Mouse (Mus musculus) MEL (cell line): ENCODE results near the gene Foxq1.

Source experiments
- CTCF ChIP-seq, 3 experiments: IDR thresholded peaks in 2 of 3; conservative IDR thresholded peaks in 1 of 3; 2 replicates each; pipeline ENCODE4 v1.5.1; 2011 to 2012; ENCODE audit warnings: low read length in 3 of 3, low read depth in 2 of 3, mild to moderate bottlenecking in 2 of 3, improper control_type of control experiment in 1 of 3, inconsistent platforms in 1 of 3, mixed read lengths in 1 of 3, moderate library complexity in 1 of 3; ENCODE audit not compliant: control insufficient read depth in 1 of 3, insufficient read depth in 1 of 3, poor library complexity in 1 of 3, severe bottlenecking in 1 of 3
- EP300 ChIP-seq, 2 experiments: IDR thresholded peaks; 2 replicates each; pipeline ENCODE4 v1.6.1; 2011; ENCODE audit warnings: improper control_type of control experiment in 2 of 2, low read length in 2 of 2, low read depth in 1 of 2, mild to moderate bottlenecking in 1 of 2
- GATA1 ChIP-seq: IDR thresholded peaks from 2 replicates; pipeline ENCODE4 v1.6.1; 2011; ENCODE audit warnings: low read depth, low read length, improper control_type of control experiment
- HCFC1 ChIP-seq: IDR thresholded peaks from 2 replicates; pipeline ENCODE4 v1.6.1; 2012; ENCODE audit warnings: low read depth, mild to moderate bottlenecking, inconsistent platforms, low read length, improper control_type of control experiment, moderate library complexity
- KAT2A ChIP-seq: conservative IDR thresholded peaks from 2 replicates; pipeline ENCODE4 v1.6.1; 2012; ENCODE audit warnings: low read depth, low read length, improper control_type of control experiment, inconsistent platforms
- MAZ ChIP-seq: IDR thresholded peaks from 2 replicates; pipeline ENCODE4 v1.6.1; 2012; ENCODE audit warnings: low read depth, mild to moderate bottlenecking, inconsistent platforms, low read length, improper control_type of control experiment
- MYC ChIP-seq: IDR thresholded peaks from 2 replicates; pipeline ENCODE4 v1.6.1; 2011; ENCODE audit warnings: low read depth, mild to moderate bottlenecking, low read length, improper control_type of control experiment, moderate library complexity
- TAL1 ChIP-seq: IDR thresholded peaks from 2 replicates; pipeline ENCODE4 v1.6.1; 2012; ENCODE audit warnings: mild to moderate bottlenecking, inconsistent platforms, low read length, moderate library complexity, mixed read lengths
- USF1 ChIP-seq: IDR thresholded peaks from 2 replicates; pipeline ENCODE4 v1.6.1; 2014; ENCODE audit warnings: low read depth, mild to moderate bottlenecking, inconsistent platforms, low read length, improper control_type of control experiment, moderate library complexity
- ZKSCAN1 ChIP-seq: IDR thresholded peaks from 2 replicates; pipeline ENCODE4 v1.6.1; 2012; ENCODE audit warnings: low read depth, mild to moderate bottlenecking, inconsistent platforms, low read length, improper control_type of control experiment, moderate library complexity
- ZMIZ1 ChIP-seq: IDR thresholded peaks from 2 replicates; pipeline ENCODE4 v1.6.1; 2012; ENCODE audit warnings: low read depth, mild to moderate bottlenecking, inconsistent platforms, low read length, improper control_type of control experiment, moderate library complexity

- TF ChIP-seq EP300 (IDR thresholded peaks at IDR 0.05; ENCODE audit: low read depth in 1 of 2, low read length in 2 of 2) (no peak), CTCF (IDR thresholded peaks at IDR 0.05 in 2 of 3, conservative IDR thresholded peaks at IDR 0.05 in 1 of 3; ENCODE audit: control insufficient read depth in 1 of 3, insufficient read depth in 1 of 3, low read depth in 2 of 3, low read length in 3 of 3, poor library complexity in 1 of 3, severe bottlenecking in 1 of 3) (no peak), KAT2A (no peak), HCFC1 (no peak), ZMIZ1 (no peak), MAZ (no peak), USF1 (no peak), TAL1 (no peak), ZKSCAN1 (no peak), GATA1 (no peak), MYC (no peak)
Observed at GRCm38 (mm10) chr13:31555834-31556233, at the start of gene Foxq1.
